Mouse (Mus musculus) heart, embryonic 10.5 days (tissue): ENCODE measurements around the gene Cpne6. TPM values are rescaled to one million over a fixed set of nuclear protein-coding genes. Genes with fewer than 3 reads are reported as not detected.
A peak's percentile ranks its signal among the peaks of the same experiment; 100 is the strongest.

ENCODE experiments used
- DNase-seq: peaks from one replicate; pipeline ENCODE4 v3.0.0-alpha.2; 2017; ENCODE audit warnings: low spot score
- H3K27ac ChIP-seq: fragments of 300-500 bp; sonication (generic); 2 replicates; pipeline ENCODE4 v1.5.1; 2016; ENCODE audit warnings: mild to moderate bottlenecking
- H3K27me3 ChIP-seq: fragments of 300-500 bp; sonication (generic); 2 replicates; pipeline ENCODE4 v1.6.1; 2016; ENCODE audit warnings: mild to moderate bottlenecking; ENCODE audit not compliant: poor library complexity, insufficient read depth, severe bottlenecking
- H3K36me3 ChIP-seq: fragments of 300-500 bp; sonication (generic); 2 replicates; pipeline ENCODE4 v1.6.1; 2016; ENCODE audit warnings: mild to moderate bottlenecking, moderate library complexity
- H3K4me1 ChIP-seq: fragments of 300-500 bp; sonication (generic); 2 replicates; pipeline ENCODE4 v1.6.1; 2016; ENCODE audit warnings: mild to moderate bottlenecking
- H3K4me3 ChIP-seq: fragments of 300-500 bp; sonication (generic); 2 replicates; pipeline ENCODE4 v1.5.1; 2016; ENCODE audit warnings: mild to moderate bottlenecking, moderate library complexity
- H3K9me3 ChIP-seq: fragments of 300-500 bp; sonication (generic); 2 replicates; pipeline ENCODE4 v1.6.1; 2016; ENCODE audit warnings: mild to moderate bottlenecking, moderate library complexity
- WGBS: fragments of 180-500 bp; shearing (Covaris S2); methylation state at CpG from one replicate; pipeline ENCODE4 v1.1.7; 2016; 5-methylcytosine and 5-hydroxymethylcytosine counted together
- polyA plus RNA-seq: library from polyadenylated mRNA; unstranded; fragments of >200 nt; fragmentation: Nextera tagmentation; extraction: Ambion mirVana; gene quantifications from 2 replicates; pipeline ENCODE4 v1.2.1, GENCODE M21; 2016

The Cpne6 gene
- polyA plus RNA-seq, 1 experiment from 2014 or later, result 0.36 TPM

DNA sequence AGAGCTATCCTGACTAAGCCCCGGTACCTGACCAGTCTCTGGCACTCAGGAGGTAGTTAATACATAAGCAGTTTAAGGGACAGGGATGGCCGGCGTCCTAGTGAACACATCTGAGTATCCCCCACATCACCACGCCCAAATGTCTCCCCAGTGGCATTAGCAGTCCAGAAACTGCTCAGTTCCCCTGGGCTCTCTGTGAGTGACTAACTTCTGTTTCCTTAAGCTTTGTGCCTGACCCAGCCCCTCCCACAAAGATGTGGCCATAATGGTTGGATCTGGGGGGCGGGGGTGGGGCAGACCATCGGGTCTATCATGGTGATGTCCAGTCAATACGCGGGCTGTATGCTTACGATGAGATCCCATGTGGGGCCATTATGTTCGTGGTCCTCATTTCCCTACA, 705 bp upstream of the Cpne6 start:
- Histone ChIP-seq H3K9me3 (no peaks in the 10 kb centered on the region), H3K27me3 (peaks cover 70% of the 10 kb centered on the region), H3K4me3 (no peak overlapping the region), H3K4me1 (peaks cover 31% of the 10 kb centered on the region), H3K27ac (no peak overlapping the region), H3K36me3 (no peaks in the 10 kb centered on the region)
- WGBS, result 82% methylated on average over 10 of the region's 10 CpGs
- no peak for DNase-seq

DNA sequence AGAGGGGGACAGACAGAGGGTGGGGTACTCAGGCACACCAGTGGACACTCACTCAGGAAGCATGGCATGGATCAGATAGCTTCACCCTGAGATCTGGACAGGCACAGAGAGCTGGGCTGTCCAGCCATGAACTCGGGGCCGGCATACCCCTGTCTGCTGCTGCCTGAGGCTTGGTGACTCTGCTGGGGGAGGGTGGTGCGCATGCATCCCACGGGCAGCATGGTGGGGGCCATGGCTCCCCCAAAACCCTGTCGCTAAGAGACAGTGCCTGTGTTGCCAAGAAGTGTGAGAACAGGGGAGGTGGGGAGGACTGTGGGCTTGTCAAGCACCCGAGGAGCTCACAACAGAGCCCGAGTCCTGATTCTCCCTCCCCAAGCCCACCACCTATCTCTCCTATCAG, 792 bp downstream of the Cpne6 start:
- H3K9me3 ChIP-seq, result no peaks in the 10 kb centered on the region
- no peaks in the 10 kb centered on the region for H3K36me3 ChIP-seq
- DNase-seq, result no peak
- WGBS, result 49% methylated on average over 7 of the region's 7 CpGs
- H3K27me3 ChIP-seq, result peaks cover 85% of the 10 kb centered on the region
- no peak overlapping the region for H3K27ac ChIP-seq
- no peak overlapping the region; the same call in 1 of the 2 replicates for H3K4me3 ChIP-seq
- H3K4me1 ChIP-seq, result peaks cover 31% of the 10 kb centered on the region

- DNase-seq, result no peak
- Histone ChIP-seq H3K4me3 (no peak overlapping the region), H3K4me1 (peaks cover 39% of the 10 kb centered on the region), H3K27me3 (peaks cover 90% of the 10 kb centered on the region), H3K9me3 (no peaks in the 10 kb centered on the region), H3K27ac (no peak overlapping the region; the same call in 1 of the 2 replicates), H3K36me3 (no peaks in the 10 kb centered on the region)
- 32% methylated on average over 10 of the region's 10 CpGs for WGBS
Measured at GRCm38 (mm10) chr14:55513927-55514326, 3.7 kb downstream of the Cpne6 start.

GRCm38 (mm10) chr14:55515846-55516245, 5.6 kb downstream of the Cpne6 start:
- H3K36me3 ChIP-seq, result no peaks in the 10 kb centered on the region
- no peak overlapping the region for H3K4me3 ChIP-seq
- peaks cover 99% of the 10 kb centered on the region for H3K27me3 ChIP-seq
- peaks cover 39% of the 10 kb centered on the region for H3K4me1 ChIP-seq
- no peak for DNase-seq
- H3K27ac ChIP-seq, result no peak overlapping the region
- H3K9me3 ChIP-seq, result no peaks in the 10 kb centered on the region
- 86% methylated on average over 4 of the region's 4 CpGs for WGBS

DNA sequence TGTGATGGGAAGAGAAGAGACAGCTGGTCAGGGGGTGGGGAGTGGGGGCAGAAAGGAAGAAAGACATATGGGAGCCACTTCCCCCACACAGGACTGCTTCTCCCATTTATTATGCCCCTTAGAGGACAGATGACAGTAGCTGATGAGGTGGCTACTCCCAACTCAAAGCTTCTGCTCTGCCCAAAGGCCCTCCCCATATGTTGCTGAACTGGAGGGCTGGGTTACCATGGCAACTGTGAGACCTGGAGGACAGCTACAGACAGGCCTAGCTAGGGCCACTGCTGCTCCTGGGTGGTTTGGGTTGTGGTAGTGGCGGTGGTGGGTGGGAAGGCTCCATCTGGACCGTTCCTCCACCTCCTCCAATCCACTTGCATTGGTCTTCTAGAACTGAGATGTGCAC, 8.7 kb downstream of the Cpne6 start:
- Histone ChIP-seq H3K27ac (no peak overlapping the region), H3K27me3 (peaks cover 99% of the 10 kb centered on the region), H3K9me3 (no peaks in the 10 kb centered on the region), H3K36me3 (no peaks in the 10 kb centered on the region), H3K4me3 (no peak overlapping the region), H3K4me1 (peaks cover 26% of the 10 kb centered on the region)
- WGBS, result 65% methylated on average over 2 of the region's 2 CpGs
- DNase-seq, result no peak

GRCm38 (mm10) chr14:55519604-55520003, 9.4 kb downstream of the Cpne6 start:
- WGBS, result 44% methylated on average over 4 of the region's 4 CpGs

DNA sequence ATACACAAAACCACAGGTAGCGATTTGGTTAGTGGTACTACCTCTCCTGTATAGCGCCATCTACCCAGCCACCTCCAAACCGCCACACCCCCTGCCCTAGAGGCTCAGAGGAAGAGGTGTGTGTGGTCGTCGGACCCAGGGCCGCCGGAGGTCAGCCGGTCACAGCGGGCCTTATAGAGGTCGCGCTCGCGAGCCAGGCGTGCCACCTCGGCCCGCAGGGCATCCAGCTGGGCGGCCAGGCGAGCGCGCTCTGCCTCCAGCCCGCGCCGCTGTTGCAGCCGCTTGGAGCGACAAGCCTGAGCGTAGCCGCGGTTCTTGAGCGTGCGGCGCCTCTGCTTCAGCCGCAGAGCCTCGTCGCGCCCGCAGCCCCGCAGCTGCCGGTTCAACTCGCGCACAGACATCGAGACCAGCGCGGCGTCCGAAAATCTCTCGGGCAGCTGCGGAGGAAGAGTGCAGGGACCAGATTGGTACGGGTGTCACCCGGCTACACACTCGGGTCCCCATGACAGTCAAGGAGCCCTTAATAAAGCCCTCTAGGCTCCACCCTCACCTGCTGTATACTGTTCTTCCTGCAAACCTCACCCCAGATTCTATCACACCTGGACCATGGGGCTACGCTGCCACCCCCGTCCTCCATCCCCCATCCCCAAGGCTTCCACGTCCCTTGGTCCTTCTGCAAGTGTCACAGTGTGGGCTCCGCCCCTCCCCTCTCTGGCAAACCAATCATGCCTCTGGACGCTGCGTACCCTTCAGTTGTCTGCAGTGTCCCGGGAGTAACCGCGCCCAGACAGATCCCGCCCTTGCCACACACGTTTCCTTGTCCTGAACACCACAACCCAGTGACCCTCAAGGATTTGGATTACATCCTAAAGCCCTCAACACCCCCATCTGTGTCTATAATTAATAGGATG, 10.5 kb downstream of the Cpne6 start:
- H3K9me3 ChIP-seq, result no peaks in the 10 kb centered on the region
- peaks cover 33% of the 10 kb centered on the region for H3K4me1 ChIP-seq
- under 1% methylated on average over 61 of the region's 61 CpGs for WGBS
- H3K27me3 ChIP-seq, result peaks cover 94% of the 10 kb centered on the region
- H3K36me3 ChIP-seq, result no peaks in the 10 kb centered on the region
- H3K27ac ChIP-seq, result peak overlapping the region; percentile 54; the same call in 1 of the 2 replicates
- no peak for DNase-seq
- peak overlapping the region; percentile 66 for H3K4me3 ChIP-seq

More at GRCm38 (mm10) chr14:55519604-55520003, 9.4 kb downstream of the Cpne6 start:
- H3K36me3 ChIP-seq, result no peaks in the 10 kb centered on the region
- peaks cover 99% of the 10 kb centered on the region for H3K27me3 ChIP-seq
- no peaks in the 10 kb centered on the region for H3K9me3 ChIP-seq
- H3K4me1 ChIP-seq, result peaks cover 28% of the 10 kb centered on the region
- H3K4me3 ChIP-seq, result no peak overlapping the region
- DNase-seq, result no peak
- H3K27ac ChIP-seq, result no peak overlapping the region

GRCm38 (mm10) chr14:55524062-55524461, 13.8 kb downstream of the Cpne6 start:
- no peak overlapping the region for H3K4me3 ChIP-seq
- no peak overlapping the region for H3K27ac ChIP-seq
- no peak for DNase-seq
- peaks cover 74% of the 10 kb centered on the region for H3K27me3 ChIP-seq
- H3K9me3 ChIP-seq, result no peaks in the 10 kb centered on the region
- H3K36me3 ChIP-seq, result no peaks in the 10 kb centered on the region
- 33% methylated on average over 4 of the region's 4 CpGs for WGBS
- peaks cover 24% of the 10 kb centered on the region for H3K4me1 ChIP-seq

GRCm38 (mm10) chr14:55524785-55525184, 14.5 kb downstream of the Cpne6 start, which contains the start of gene Nrl:
Nrl (minus strand) TSS chr14:55524981.
- Histone ChIP-seq H3K27me3 (peaks cover 74% of the 10 kb centered on the region), H3K4me1 (peaks cover 24% of the 10 kb centered on the region), H3K36me3 (no peaks in the 10 kb centered on the region), H3K4me3 (0 out of 2 replicates have a peak within 1 kb of the TSS, but pooled peaks have one; percentile 15), H3K27ac (no peak within 1 kb of the TSS), H3K9me3 (no peaks in the 10 kb centered on the region)
- DNase-seq, result no peak
- WGBS, result 8% methylated on average over 8 of the region's 8 CpGs

GRCm38 (mm10) chr14:55526674-55527073, 16.4 kb downstream of the Cpne6 start:
- Histone ChIP-seq H3K4me3 (no peak overlapping the region), H3K27ac (no peak overlapping the region), H3K4me1 (peaks cover 12% of the 10 kb centered on the region), H3K36me3 (no peaks in the 10 kb centered on the region), H3K9me3 (no peaks in the 10 kb centered on the region), H3K27me3 (peaks cover 63% of the 10 kb centered on the region)
- 60% methylated on average over 2 of the region's 2 CpGs for WGBS
- no peak for DNase-seq

DNA sequence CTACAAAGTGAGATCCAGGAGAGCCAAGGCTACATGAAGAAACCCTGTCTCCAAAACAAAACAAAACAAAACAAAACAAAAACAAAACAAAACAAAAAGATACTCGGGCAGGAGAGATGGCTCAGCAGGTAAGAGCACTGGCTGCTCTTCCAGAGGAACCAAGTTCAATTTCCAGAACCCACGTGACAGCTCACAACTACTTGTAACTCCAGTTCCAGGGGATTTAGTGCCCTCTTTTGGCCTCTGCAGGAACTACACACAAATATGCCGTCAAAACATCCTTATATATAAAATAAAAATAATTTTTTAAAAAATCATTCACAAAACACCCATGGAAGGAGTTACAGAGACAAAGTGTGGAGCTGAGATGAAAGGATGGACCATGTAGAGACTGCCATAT, 17.7 kb downstream of the Cpne6 start:
- no peaks in the 10 kb centered on the region for H3K9me3 ChIP-seq
- no peak overlapping the region for H3K27ac ChIP-seq
- DNase-seq, result no peak
- H3K4me1 ChIP-seq, result peaks cover 12% of the 10 kb centered on the region
- H3K27me3 ChIP-seq, result peaks cover 51% of the 10 kb centered on the region
- WGBS, result 15% methylated on average over 3 of the region's 3 CpGs
- no peaks in the 10 kb centered on the region for H3K36me3 ChIP-seq
- H3K4me3 ChIP-seq, result no peak overlapping the region

DNA sequence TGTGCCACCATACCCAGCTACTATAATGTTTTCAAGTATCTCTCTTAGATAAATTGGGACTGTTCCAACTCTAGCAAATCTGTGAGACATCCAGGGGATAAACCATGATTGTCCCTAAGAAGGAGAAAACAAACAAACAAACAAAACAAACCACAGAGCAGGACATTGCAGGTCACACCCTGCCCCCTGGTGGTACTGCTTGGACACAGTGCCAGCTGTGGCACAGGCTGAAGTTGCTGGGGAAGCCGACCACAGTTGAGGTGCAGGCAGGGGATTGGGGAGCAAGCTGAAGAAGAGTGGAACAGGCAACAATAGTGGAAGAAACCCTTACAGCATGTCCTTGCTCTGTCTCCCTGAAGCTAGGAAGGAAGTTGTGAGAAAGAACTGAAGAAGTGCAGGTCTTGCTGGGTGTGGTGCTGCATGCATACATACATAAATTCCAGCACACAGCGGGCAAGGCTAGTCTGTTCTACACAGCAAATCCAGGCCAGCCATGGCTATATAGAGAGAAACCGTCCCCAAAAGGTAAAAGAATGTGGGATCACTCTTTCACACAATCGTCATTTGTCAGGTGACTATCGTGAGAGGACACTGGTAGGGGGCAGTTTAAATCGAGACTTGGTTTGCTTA, 26.0 kb downstream of the Cpne6 start:
- Histone ChIP-seq H3K27me3 (no peaks in the 10 kb centered on the region), H3K36me3 (no peaks in the 10 kb centered on the region), H3K27ac (no peak overlapping the region), H3K9me3 (no peaks in the 10 kb centered on the region), H3K4me1 (peaks cover 18% of the 10 kb centered on the region), H3K4me3 (no peak overlapping the region)
- DNase-seq, result no peak
- WGBS, result 41% methylated on average over 6 of the region's 6 CpGs
